Mouse (Mus musculus) thymus, adult 2 months (tissue): ENCODE data around the gene Meioc.

Source experiments
- CTCF ChIP-seq: fragments of 200-500 bp; IDR thresholded peaks from 2 replicates; pipeline ENCODE4 v1.5.1; 2012; ENCODE audit warnings: mild to moderate bottlenecking, control low read depth, low read length, moderate library complexity, borderline replicate concordance; ENCODE audit not compliant: control insufficient read depth, poor library complexity, insufficient read depth; ENCODE audit errors: extremely low read depth
- POLR2A ChIP-seq: fragments of 200-500 bp; IDR thresholded peaks from 2 replicates; pipeline ENCODE4 v1.6.1; 2012; ENCODE audit warnings: mild to moderate bottlenecking, low read length, control low read depth, moderate library complexity; ENCODE audit not compliant: control insufficient read depth, poor library complexity, insufficient read depth; ENCODE audit errors: extremely low read depth

- no peak for TF ChIP-seq CTCF
- no peak for TF ChIP-seq POLR2A
Observed at GRCm38 (mm10) chr11:102656326-102656926, 7.1 kb upstream of the Meioc start.
